14 mouse cellular contexts compared by ENCODE assay signal in genomic region chr11:96582595-96582994, GRCm38 (mm10).
DNase-seq lines count a peak whose midpoint lies in the region; ATAC-seq and TF ChIP-seq lines count a peak whose summit lies in the region.
"Had no signal": no experiment of that assay in that cellular context is flagged by ENCODE, and none has a peak within 500 bp of the region (broad histone marks: within the 10 kb centered on the region; RNA-seq: fewer than 3 reads in every experiment).

No protein-coding gene starts in this region.

- no peak overlapping the region for H3K4me2 ChIP-seq in forebrain, embryonic 13.5 days
- H3K4me2 ChIP-seq in liver, embryonic 12.5 days, result no peak overlapping the region
- no peak overlapping the region for H3K4me2 ChIP-seq in neural tube, embryonic 13.5 days
- H3K4me2 ChIP-seq: intestine, embryonic 15.5 days had no signal

- H3K79me2 ChIP-seq in liver, adult 2 months (ENCODE audit: control insufficient read depth, insufficient read depth, low read length), result no peaks in the 10 kb centered on the region

- H3K4me1 ChIP-seq in forebrain, embryonic 10.5 days, result peaks cover 45% of the 10 kb centered on the region
- H3K4me1 ChIP-seq in forebrain, embryonic 13.5 days, result peaks cover 25% of the 10 kb centered on the region
- peaks cover 2% of the 10 kb centered on the region; the same call in 1 of the 2 replicates for H3K4me1 ChIP-seq in liver, adult 2 months (ENCODE audit: control insufficient read depth, insufficient read depth, low read length)
- H3K4me1 ChIP-seq in liver, embryonic 12.5 days, result no peaks in the 10 kb centered on the region
- peaks cover 36% of the 10 kb centered on the region for H3K4me1 ChIP-seq in limb, embryonic 10.5 days
- H3K4me1 ChIP-seq in neural tube, embryonic 13.5 days (replicated peaks), result peaks cover 45% of the 10 kb centered on the region

- TF ChIP-seq POLR2A in liver, adult 2 months (IDR thresholded peaks at IDR 0.05; ENCODE audit: extremely low read depth, insufficient read depth, low read length), result no peak

- H3K4me3 ChIP-seq in forebrain, embryonic 10.5 days, result no peak overlapping the region
- H3K4me3 ChIP-seq in forebrain, embryonic 13.5 days, result no peak overlapping the region
- H3K4me3 ChIP-seq in liver, adult 2 months (ENCODE audit: insufficient read depth, low read depth, low read length), result no peak overlapping the region
- no peak overlapping the region for H3K4me3 ChIP-seq in liver, embryonic 12.5 days
- H3K4me3 ChIP-seq in limb, embryonic 10.5 days, result no peak overlapping the region
- H3K4me3 ChIP-seq in neural tube, embryonic 13.5 days, result no peak overlapping the region
- H3K4me3 ChIP-seq: heart, adult 2 months; intestine, embryonic 15.5 days; megakaryocyte, embryonic 14.5 days had no signal

- DNase-seq in forebrain, embryonic 10.5 days (ENCODE audit: extremely low spot score, low spot score), result peak; percentile 34
- peak; percentile 74 for DNase-seq in liver, adult 2 months (ENCODE audit: extremely low read depth, low read depth, low spot score)
- DNase-seq in limb, embryonic 10.5 days (ENCODE audit: low spot score), result peak; percentile 47
- DNase-seq in lung, postnatal 10 days, result no peak
- DNase-seq in thymus, adult 18-20 months, result no peak
- DNase-seq: cerebellum, adult 9-11 months; right cerebral cortex, adult 18-20 months had no signal

- H3K36me3 ChIP-seq in forebrain, embryonic 10.5 days (replicated peaks), result no peaks in the 10 kb centered on the region
- H3K36me3 ChIP-seq in forebrain, embryonic 13.5 days (ENCODE audit: poor library complexity, severe bottlenecking), result no peaks in the 10 kb centered on the region
- H3K36me3 ChIP-seq in liver, adult 2 months (ENCODE audit: control insufficient read depth, insufficient read depth, low read length), result no peaks in the 10 kb centered on the region
- no peaks in the 10 kb centered on the region for H3K36me3 ChIP-seq in liver, embryonic 12.5 days
- H3K36me3 ChIP-seq in limb, embryonic 10.5 days, result no peaks in the 10 kb centered on the region
- no peaks in the 10 kb centered on the region for H3K36me3 ChIP-seq in neural tube, embryonic 13.5 days
- H3K36me3 ChIP-seq: intestine, embryonic 15.5 days had no signal

- no peak for TF ChIP-seq CTCF in liver, adult 2 months (IDR thresholded peaks at IDR 0.05; ENCODE audit: low read depth, low read length)

- no peak overlapping the region for H3K27ac ChIP-seq in forebrain, embryonic 10.5 days
- H3K27ac ChIP-seq in forebrain, embryonic 13.5 days, result no peak overlapping the region
- H3K27ac ChIP-seq in liver, adult 2 months (replicated peaks; ENCODE audit: insufficient read depth, low read depth, low read length), result no peak overlapping the region
- no peak overlapping the region for H3K27ac ChIP-seq in liver, embryonic 12.5 days
- H3K27ac ChIP-seq in limb, embryonic 10.5 days, result no peak overlapping the region
- peak overlapping the region; percentile 61 for H3K27ac ChIP-seq in neural tube, embryonic 13.5 days (replicated peaks)
- H3K27ac ChIP-seq: heart, adult 2 months; intestine, embryonic 15.5 days had no signal

- no peaks in the 10 kb centered on the region for H3K9me3 ChIP-seq in forebrain, embryonic 10.5 days
- no peaks in the 10 kb centered on the region for H3K9me3 ChIP-seq in forebrain, embryonic 13.5 days (replicated peaks)
- no peaks in the 10 kb centered on the region for H3K9me3 ChIP-seq in liver, embryonic 12.5 days (replicated peaks)
- H3K9me3 ChIP-seq in limb, embryonic 10.5 days (replicated peaks), result no peaks in the 10 kb centered on the region
- H3K9me3 ChIP-seq in neural tube, embryonic 13.5 days, result no peaks in the 10 kb centered on the region
- H3K9me3 ChIP-seq: intestine, embryonic 15.5 days; megakaryocyte, embryonic 14.5 days had no signal

- WGBS in forebrain, embryonic 10.5 days, result 22% methylated on average over 10 of the region's 10 CpGs
- WGBS in forebrain, embryonic 13.5 days, result 12% methylated on average over 10 of the region's 10 CpGs
- WGBS in liver, adult 2 months, result 26% methylated on average over 10 of the region's 10 CpGs
- WGBS in liver, embryonic 12.5 days (ENCODE audit: insufficient replicate concordance), result 63% methylated on average over 10 of the region's 10 CpGs
- WGBS in limb, embryonic 10.5 days, result 23% methylated on average over 10 of the region's 10 CpGs
- WGBS in neural tube, embryonic 13.5 days, result 5% methylated on average over 10 of the region's 10 CpGs

- H3K9ac ChIP-seq in forebrain, embryonic 13.5 days, result no peak overlapping the region
- H3K9ac ChIP-seq in liver, adult 2 months (ENCODE audit: low read depth, low read length), result no peak overlapping the region
- no peak overlapping the region for H3K9ac ChIP-seq in liver, embryonic 12.5 days
- no peak overlapping the region; the same call in 1 of the 2 replicates for H3K9ac ChIP-seq in neural tube, embryonic 13.5 days
- H3K9ac ChIP-seq: intestine, embryonic 15.5 days had no signal

- peaks cover 13% of the 10 kb centered on the region; the same call in 1 of the 2 replicates for H3K27me3 ChIP-seq in forebrain, embryonic 10.5 days (ENCODE audit: poor library complexity, severe bottlenecking)
- H3K27me3 ChIP-seq in forebrain, embryonic 13.5 days, result peaks cover 6% of the 10 kb centered on the region; the same call in 1 of the 2 replicates
- H3K27me3 ChIP-seq in liver, adult 2 months (ENCODE audit: control insufficient read depth, insufficient read depth, low read length), result no peaks in the 10 kb centered on the region
- peaks cover 8% of the 10 kb centered on the region; the same call in 1 of the 2 replicates for H3K27me3 ChIP-seq in liver, embryonic 12.5 days (replicated peaks)
- H3K27me3 ChIP-seq in limb, embryonic 10.5 days (ENCODE audit: low read depth, poor library complexity, severe bottlenecking), result peaks cover 13% of the 10 kb centered on the region
- H3K27me3 ChIP-seq in neural tube, embryonic 13.5 days, result no peaks in the 10 kb centered on the region
- H3K27me3 ChIP-seq: intestine, embryonic 15.5 days had no signal

- ATAC-seq in forebrain, embryonic 13.5 days, result no peak
- ATAC-seq in liver, embryonic 12.5 days, result no peak
- peak; percentile 54; the same call in 1 of the 2 replicates for ATAC-seq in neural tube, embryonic 13.5 days (ENCODE audit: low read depth)
- ATAC-seq: forebrain, embryonic 14.5 days; intestine, embryonic 15.5 days had no signal

Comparison
In these comparisons a context has a peak if more than half of its experiments do, and no peak if none do; other contexts are left out.
1. DNase-seq: peak in forebrain, embryonic 10.5 days (single experiment), liver, adult 2 months (single experiment) and limb, embryonic 10.5 days (single experiment); none in lung, postnatal 10 days (single experiment) and thymus, adult 18-20 months (0 of 2).